Mouse (Mus musculus): ENCODE measurements around the gene Cxxc4. TPM values are rescaled to one million over a fixed set of nuclear protein-coding genes. Genes with fewer than 3 reads are reported as not detected.
"Not testable (repeated sequence)": the region's sequence is repeated elsewhere in the genome, so short reads cannot be mapped to it uniquely, and the experiment has no call there.

Gene Cxxc4
- 0.12 TPM in 1 of 2 replicates, not detected in the other for polyA plus RNA-seq (2012; ENCODE audit: insufficient read depth, low replicate concordance)

DNA sequence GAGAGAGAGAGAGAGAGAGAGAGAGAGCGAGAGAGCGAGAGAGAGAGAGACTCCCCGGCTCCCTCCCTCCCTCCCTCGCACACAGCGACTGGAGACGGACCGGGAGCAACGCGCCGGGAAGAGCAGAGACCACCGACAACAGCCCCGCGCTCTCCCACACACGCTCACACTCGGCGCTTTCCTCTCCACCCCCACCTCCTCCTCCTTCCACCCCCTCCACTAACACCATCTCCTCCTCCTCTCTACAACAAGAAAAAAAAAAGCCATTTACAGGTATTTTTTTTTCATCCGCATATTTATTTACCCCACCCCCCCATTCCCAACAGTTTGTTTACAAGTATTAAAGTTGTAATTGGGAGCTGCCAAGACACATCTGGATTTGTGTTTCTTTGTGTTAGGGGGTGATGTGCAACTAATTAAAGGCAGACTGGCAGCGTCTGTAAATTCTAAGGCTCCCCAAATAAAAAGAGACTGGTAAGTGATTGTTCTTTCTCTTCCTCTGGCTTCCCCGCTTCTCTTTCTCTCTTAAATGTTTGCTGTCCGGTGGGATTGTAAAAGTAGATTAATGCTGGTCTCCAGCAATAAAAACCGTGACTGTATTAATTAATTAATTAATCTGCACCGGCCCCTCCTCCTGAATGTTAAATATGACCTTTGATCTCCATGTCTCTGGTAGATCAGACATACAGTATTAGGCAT lies at the start of gene Cxxc4:
Gene Cxxc4 (plus strand): TSS at position 71 of the 699 bp plus-strand sequence.
- H3K27me3 ChIP-seq (replicated peaks): peaks cover 58% of the 10 kb centered on the region
- H3K4me1 ChIP-seq: peaks cover 39% of the 10 kb centered on the region
- peak within 1 kb of the TSS; percentile 91 for H3K4me3 ChIP-seq (replicated peaks)
- H3K36me3 ChIP-seq (replicated peaks; ENCODE audit: low read length): no peaks in the 10 kb centered on the region
- no peaks in the 10 kb centered on the region for H3K9me3 ChIP-seq
- TF ChIP-seq GATA1 (IDR thresholded peaks at IDR 0.05; ENCODE audit: borderline replicate concordance, low read length) (no peak), FLI1 (IDR thresholded peaks at IDR 0.05; ENCODE audit: low read length) (no peak)

DNA sequence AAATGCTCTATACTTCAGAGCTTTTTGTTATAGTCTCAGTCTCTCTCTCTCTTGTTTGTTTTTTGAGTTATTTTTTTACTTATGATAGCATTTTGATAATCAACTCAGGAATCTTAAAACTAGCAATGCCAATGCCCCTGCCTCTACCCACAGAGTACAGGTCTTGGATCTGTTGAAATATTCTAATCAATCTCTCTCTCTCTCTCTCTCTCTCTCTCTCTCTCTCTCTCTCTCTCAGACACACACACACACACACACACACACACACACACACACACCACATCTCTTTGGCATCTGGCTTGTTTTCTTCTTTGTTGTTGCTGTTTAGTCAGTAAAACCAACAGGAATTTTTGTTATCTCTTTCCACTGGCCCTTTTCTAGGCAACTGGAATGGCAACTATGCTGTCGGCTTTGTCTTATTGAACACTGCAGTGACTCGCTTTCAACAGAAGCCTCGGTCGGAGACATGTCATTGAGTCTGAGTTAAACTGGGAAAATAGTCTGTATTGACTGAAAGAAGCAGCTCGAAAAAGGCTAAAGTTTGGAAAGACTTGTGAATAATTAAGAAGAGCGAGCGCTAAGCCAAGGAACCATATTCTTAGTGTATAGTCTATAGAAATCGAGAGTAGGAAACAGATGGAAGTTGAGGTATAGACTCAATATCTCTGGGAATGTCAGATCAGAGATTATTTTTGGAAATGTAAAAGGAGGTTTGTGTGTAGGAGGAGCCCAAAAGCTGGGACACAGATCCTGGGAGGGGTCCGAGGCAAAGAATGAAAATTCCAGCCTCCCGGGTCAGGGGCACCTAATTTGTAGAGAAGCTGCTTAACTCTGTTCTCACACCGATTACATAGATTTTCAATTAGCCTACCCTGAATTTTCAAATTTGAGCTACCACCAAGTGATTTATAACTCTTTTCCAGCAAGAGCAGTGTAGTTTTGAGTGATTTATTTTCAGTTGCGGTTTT lies 47.0 kb upstream of the Cxxc4 start:
- Histone ChIP-seq H3K9me3 (no peaks in the 10 kb centered on the region), H3K4me3 (replicated peaks) (no peak overlapping the region), H3K4me1 (peaks cover 4% of the 10 kb centered on the region), H3K36me3 (replicated peaks; ENCODE audit: low read length) (no peaks in the 10 kb centered on the region), H3K27me3 (replicated peaks) (no peaks in the 10 kb centered on the region)
- TF ChIP-seq FLI1 (IDR thresholded peaks at IDR 0.05; ENCODE audit: low read length): no peak
- TF ChIP-seq GATA1 (IDR thresholded peaks at IDR 0.05; ENCODE audit: borderline replicate concordance, low read length): no peak

DNA sequence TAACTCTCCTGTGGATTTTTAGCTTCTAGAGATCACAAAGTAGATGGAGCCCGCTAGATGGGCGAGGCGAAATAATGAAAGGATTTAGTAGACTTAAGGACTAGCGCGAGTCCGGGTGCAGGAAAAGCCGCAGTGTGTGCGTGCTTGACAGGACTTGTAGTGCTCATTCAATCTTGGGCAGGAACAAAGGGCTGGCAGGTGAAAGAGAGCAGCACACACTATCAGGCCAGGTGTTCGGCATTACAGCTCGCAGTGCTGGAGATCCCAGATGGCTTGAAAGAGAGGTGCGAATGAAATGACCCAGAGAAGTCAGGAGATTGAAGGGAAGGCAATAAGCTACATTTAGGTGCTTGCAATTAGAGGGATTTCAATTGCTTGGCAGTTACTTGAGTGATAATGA lies 46.2 kb upstream of the Cxxc4 start:
- TF ChIP-seq GATA1 (IDR thresholded peaks at IDR 0.05; ENCODE audit: borderline replicate concordance, low read length) (no peak), FLI1 (IDR thresholded peaks at IDR 0.05; ENCODE audit: low read length) (no peak)
- Histone ChIP-seq H3K4me3 (replicated peaks) (peak overlapping the region; percentile 88), H3K4me1 (peaks cover 4% of the 10 kb centered on the region), H3K36me3 (replicated peaks; ENCODE audit: low read length) (no peaks in the 10 kb centered on the region), H3K9me3 (no peaks in the 10 kb centered on the region), H3K27me3 (replicated peaks) (no peaks in the 10 kb centered on the region)

DNA sequence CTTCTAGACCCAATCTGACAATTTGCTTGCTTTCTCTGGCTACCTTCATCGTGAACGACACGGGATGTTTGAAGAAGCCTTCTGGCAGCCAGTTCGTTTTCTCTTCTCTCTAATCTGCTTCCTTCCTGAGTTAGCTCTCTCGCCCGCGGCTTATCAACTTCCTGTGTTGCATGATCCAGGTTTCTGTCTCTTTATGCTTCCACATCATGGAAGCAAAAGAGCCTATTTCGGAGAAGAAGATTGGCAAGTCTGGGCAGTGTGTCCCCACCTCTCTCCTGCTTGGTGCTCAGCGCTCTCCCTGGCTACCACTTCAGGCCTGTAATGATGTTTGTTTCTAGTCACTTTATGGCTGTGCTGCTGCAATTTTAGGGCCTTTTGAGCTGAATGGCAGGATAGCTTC lies 36.4 kb upstream of the Cxxc4 start:
- Histone ChIP-seq H3K36me3 (replicated peaks; ENCODE audit: low read length) (no peaks in the 10 kb centered on the region), H3K9me3 (no peaks in the 10 kb centered on the region), H3K4me1 (peaks cover 13% of the 10 kb centered on the region), H3K27me3 (replicated peaks) (no peaks in the 10 kb centered on the region), H3K4me3 (replicated peaks) (peak overlapping the region; percentile 86)
- TF ChIP-seq GATA1 (IDR thresholded peaks at IDR 0.05; ENCODE audit: borderline replicate concordance, low read length) (no peak), FLI1 (IDR thresholded peaks at IDR 0.05; ENCODE audit: low read length) (no peak)

DNA sequence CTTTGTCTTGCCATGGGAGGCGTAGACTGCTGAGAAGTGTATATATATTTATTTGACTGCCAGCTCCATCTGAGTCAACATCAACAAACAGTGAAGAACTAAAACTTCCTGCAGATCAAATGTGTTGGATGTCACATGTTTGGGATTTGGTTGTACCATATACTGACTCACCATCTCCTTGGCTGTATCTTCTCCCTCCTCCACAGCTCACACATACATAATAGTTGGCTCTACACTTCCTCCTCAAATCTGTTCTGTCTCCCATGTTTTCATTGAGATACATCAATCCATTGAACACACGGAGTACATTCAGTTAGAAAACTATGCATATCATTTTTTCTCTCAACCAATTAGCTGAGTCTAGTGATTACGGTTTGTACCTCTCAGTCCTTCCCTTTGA lies 29.7 kb upstream of the Cxxc4 start:
- no peaks in the 10 kb centered on the region for H3K36me3 ChIP-seq (replicated peaks; ENCODE audit: low read length)
- no peak overlapping the region for H3K4me3 ChIP-seq (replicated peaks)
- TF ChIP-seq FLI1 (IDR thresholded peaks at IDR 0.05; ENCODE audit: low read length) (no peak), GATA1 (IDR thresholded peaks at IDR 0.05; ENCODE audit: borderline replicate concordance, low read length) (no peak)
- no peaks in the 10 kb centered on the region for H3K27me3 ChIP-seq (replicated peaks)
- no peaks in the 10 kb centered on the region for H3K9me3 ChIP-seq
- H3K4me1 ChIP-seq: no peaks in the 10 kb centered on the region

DNA sequence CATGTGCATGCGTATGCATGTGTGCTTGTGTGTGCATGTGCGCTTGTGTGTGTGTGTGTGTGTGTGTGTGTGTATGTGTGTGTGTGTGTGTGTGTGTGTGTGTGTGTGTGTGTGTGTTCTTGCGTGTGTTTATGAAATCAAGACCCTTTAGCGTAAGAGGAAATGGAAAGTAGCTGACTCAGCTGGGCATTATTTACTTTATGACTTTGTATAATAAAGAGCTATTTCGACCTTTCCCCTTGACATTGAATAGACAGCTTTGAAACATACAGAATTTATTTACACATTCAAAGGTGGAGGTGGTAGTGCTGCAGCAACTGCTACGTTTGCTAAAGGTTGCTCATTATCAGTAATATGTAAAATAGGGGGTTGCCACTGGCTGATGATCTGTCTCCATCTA lies 25.3 kb upstream of the Cxxc4 start:
- no peak for TF ChIP-seq GATA1 (IDR thresholded peaks at IDR 0.05; ENCODE audit: borderline replicate concordance, low read length)
- no peak for TF ChIP-seq FLI1 (IDR thresholded peaks at IDR 0.05; ENCODE audit: low read length)
- Histone ChIP-seq H3K36me3 (replicated peaks; ENCODE audit: low read length) (no peaks in the 10 kb centered on the region), H3K4me3 (replicated peaks) (no peak overlapping the region), H3K27me3 (replicated peaks) (no peaks in the 10 kb centered on the region), H3K9me3 (no peaks in the 10 kb centered on the region), H3K4me1 (no peaks in the 10 kb centered on the region)

DNA sequence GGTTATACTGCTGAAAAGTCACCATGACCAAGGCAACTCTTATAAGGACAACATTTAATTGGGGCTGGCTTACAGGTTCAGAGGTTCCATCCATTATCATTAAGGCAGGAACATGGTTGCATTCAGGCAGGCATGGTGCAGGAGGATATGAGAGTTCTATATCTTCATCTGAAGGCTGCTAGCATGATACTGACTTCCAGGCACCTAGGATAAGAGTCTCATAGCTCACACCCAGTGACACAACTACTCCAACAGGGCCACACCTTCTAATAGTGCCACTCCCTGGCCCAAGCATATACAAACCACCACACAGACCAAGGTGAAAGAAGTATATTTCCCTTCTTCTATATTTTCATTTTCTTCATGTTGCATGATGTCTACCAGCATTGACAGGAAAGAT lies 16.4 kb upstream of the Cxxc4 start:
- H3K4me1 ChIP-seq; H3K36me3 ChIP-seq (replicated peaks; ENCODE audit: low read length): not testable (repeated sequence)

DNA sequence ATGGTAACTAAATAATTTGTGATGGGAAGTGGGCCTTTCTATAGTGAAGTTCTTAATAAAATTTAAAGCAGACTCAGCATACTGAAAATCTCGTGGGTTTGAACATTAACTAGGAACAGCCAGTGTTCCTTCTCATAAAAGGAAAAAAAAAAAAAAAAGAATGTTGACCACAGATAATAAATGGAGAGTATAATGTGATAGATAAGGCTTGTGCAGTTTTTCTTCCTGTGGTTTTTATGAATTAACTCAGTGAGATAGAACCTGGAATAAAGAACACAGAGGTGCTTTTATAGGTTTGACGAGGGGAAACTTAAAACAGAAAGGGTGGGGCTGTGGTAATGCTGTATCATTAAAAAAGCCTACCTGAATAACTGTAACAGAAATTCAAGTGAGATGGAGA lies 15.3 kb upstream of the Cxxc4 start:
- Histone ChIP-seq H3K9me3 (no peaks in the 10 kb centered on the region), H3K27me3 (replicated peaks) (no peaks in the 10 kb centered on the region), H3K36me3 (replicated peaks; ENCODE audit: low read length) (no peaks in the 10 kb centered on the region), H3K4me1 (no peaks in the 10 kb centered on the region; the same call in 1 of the 2 replicates), H3K4me3 (replicated peaks) (no peak overlapping the region)
- TF ChIP-seq GATA1 (IDR thresholded peaks at IDR 0.05; ENCODE audit: borderline replicate concordance, low read length): no peak
- no peak for TF ChIP-seq FLI1 (IDR thresholded peaks at IDR 0.05; ENCODE audit: low read length)

More for the DNA sequence above, 16.4 kb upstream of the Cxxc4 start:
- H3K27me3 ChIP-seq (replicated peaks); H3K4me3 ChIP-seq (replicated peaks); H3K9me3 ChIP-seq: not testable (repeated sequence)

DNA sequence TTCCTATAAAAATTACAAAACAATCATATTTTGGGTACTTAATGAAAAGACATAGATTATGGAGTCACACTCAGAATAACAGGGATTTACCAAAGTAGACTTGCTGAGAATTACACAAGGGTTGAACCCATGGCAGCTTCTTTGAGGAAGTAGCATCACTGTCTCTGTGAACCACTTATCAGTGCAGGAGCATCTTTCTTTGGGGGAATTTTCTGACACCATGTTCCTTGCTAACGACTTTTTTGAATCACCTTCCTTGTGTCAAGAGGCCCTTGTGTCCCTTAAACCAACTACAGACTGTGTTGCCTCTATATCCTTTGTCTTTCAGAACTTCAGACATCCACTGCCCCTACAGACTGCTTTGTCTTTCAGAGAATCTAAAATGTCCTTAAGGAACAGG lies 13.7 kb upstream of the Cxxc4 start:
- H3K27me3 ChIP-seq (replicated peaks): no peaks in the 10 kb centered on the region
- H3K9me3 ChIP-seq: no peaks in the 10 kb centered on the region
- no peak overlapping the region for H3K4me3 ChIP-seq (replicated peaks)
- no peaks in the 10 kb centered on the region; the same call in 1 of the 2 replicates for H3K4me1 ChIP-seq
- H3K36me3 ChIP-seq (replicated peaks; ENCODE audit: low read length): no peaks in the 10 kb centered on the region
- no peak for TF ChIP-seq GATA1 (IDR thresholded peaks at IDR 0.05; ENCODE audit: borderline replicate concordance, low read length)
- no peak for TF ChIP-seq FLI1 (IDR thresholded peaks at IDR 0.05; ENCODE audit: low read length)

DNA sequence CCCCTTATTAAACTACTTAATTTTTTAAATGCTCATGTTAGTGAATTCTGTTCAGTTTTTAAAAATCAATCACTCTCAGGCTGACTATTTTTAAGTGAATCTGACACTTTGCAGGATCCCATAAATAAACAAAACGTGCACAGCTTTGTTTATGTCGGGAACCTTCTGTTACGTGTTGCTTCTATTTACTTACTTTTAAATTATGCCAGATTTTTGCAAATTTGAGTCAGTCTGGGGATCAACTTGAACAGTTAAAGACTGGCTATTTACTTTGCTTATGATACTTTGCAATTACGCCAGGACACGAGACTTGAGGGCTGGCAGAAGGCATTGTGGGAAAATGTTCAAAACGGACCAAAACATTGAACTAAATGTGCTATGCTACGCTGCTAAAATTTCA lies 12.3 kb upstream of the Cxxc4 start:
- TF ChIP-seq FLI1 (IDR thresholded peaks at IDR 0.05; ENCODE audit: low read length) (no peak), GATA1 (IDR thresholded peaks at IDR 0.05; ENCODE audit: borderline replicate concordance, low read length) (no peak)
- H3K36me3 ChIP-seq (replicated peaks; ENCODE audit: low read length): no peaks in the 10 kb centered on the region
- H3K4me1 ChIP-seq: no peaks in the 10 kb centered on the region; the same call in 1 of the 2 replicates

More for the DNA sequence above, 12.3 kb upstream of the Cxxc4 start:
- Histone ChIP-seq H3K27me3 (replicated peaks) (no peaks in the 10 kb centered on the region), H3K4me3 (replicated peaks) (no peak overlapping the region), H3K9me3 (no peaks in the 10 kb centered on the region)

All from megakaryocyte, embryonic 14.5 days (primary cell).